Mouse (Mus musculus): ENCODE measurements around the gene Mettl8.

The Mettl8 gene

DNA sequence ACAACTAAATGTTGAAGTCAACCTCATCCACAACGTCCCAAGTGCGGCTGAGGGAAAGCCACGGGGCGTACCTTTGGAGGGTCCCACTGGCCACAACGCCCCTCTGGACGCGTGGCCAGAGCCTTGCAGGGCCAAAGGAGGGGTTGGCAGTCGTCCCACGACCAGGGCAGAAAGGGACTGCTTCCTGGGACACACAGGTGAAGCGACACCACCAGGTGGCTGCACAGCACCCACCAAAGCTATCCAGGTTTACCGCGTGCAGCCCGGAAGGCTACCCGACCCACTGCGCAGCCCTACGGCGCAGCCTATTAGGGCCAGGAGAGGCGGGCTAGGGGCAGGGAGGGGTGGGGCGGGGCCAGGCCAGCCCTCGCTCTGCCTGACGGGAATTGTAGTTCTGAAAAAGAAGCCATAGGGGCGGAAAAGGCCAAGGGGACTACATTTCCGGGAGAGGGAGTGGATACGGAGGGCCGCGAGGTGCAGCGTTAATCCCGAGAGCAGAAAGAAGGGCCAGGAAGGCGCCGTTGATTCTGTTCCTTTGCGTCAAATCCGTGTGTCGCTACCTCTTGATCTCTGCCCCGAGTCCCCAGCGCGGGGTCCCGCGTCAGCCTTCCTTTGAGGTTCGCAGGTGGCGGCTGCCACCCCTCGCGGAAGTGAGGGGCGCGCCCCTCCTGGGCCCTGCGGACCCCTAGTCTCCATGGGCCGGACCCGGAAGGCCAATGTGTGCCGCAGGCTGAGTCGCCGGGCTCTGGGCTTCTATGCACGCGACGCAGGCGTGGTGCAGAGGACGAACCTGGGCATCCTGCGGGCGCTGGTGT, at the start of gene Mettl8, which contains the start of gene Dcaf17:
Mettl8 (minus strand) TSS at position 284 of the 815 bp plus-strand sequence.
Dcaf17 (plus strand) TSS at position 29 of the 815 bp plus-strand sequence.
- peak; percentile 98 for DNase-seq

- no peak for DNase-seq
These were observed 49.3 kb upstream of the Mettl8 start for GRCm38 (mm10) chr2:71104696-71105095.

DNA sequence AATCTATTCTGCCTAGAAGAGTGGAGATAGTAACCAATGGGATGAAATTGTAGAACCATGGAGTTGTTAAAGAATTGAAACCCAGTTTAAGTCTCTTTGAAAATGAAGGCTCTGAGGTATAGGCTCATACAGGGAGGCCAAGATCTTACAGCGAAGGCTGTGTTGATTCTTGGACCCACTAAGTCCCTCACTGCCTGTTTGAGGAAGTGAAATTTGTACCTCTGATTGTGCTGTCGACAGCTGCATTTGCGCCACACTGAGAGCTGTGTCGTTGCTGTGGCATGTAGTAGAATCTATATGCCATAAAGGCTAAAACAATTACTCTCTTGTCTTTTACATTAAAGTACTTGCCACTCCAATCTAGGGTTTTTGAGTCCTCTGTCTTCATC, 47.9 kb upstream of the Mettl8 start:
- no peak for DNase-seq

DNA sequence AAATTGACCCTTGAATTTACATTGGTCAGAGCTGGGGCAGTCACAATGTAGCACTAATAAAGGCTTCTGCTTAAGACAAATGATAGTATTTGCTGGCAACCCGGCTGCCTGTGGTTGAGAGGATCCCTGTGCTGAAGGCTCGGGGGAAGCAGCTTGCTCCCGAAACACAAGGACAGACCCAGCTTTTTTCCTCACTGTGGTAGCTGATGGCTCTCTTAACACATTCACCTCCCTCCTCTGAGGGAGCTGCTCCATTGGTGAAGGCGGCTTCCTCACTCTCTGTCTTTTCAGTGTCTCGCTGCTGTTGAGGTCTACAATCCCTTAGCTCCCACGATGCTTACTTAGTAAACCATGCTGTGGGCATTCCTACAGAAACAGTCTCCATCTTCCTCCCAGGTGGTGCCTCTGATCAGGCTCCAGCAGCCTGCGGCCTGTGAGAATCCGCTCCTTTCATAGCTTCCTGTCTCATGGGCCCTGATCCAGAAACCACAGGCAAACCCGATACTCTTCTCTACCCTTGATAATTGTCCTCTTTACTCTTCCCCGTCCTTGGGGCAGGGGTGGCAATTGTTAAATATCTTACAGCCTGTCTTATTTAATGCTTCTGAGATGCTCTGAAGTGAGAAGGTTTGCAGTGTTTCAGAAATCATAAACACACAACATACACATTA, 47.4 kb upstream of the Mettl8 start:
- DNase-seq = peak; percentile 30

GRCm38 (mm10) chr2:71096170-71096569, 40.8 kb upstream of the Mettl8 start:
- no peak for DNase-seq

DNA sequence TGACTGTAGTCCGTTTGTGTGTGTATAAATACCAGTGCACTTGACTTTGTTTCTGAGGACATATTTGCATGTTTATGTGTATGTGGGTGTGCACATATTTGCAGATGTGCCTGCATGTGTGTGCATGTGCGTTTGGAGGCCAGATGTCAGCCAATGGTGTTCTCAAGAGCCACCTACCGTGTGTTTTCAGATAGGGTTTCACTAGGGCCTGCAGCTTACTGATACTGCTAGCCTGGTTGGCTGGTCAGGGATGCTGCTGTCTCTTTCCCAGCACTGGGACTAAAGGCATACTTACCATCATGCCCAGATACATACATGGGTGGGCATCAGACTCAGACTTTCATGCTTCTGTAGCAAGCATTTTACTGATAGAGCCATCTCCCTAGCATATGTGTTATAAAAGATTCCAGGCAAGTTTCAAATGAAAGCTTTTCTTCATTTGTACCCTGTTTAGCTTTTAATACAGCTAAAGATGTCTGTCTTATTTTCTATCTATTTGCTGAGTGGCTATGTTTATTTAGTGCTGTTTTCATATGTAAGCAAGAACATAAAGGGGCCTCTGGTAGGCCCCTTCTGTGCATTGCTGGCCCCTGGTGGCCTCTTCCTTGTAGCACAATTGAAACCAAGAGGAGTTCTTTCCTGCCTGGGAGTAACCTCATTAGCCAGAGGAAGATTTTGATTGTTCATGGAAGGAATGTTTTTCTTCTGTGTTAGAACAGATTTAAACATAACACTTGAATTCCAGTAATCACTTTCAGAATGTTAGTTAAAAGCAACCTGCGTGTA, 35.5 kb upstream of the Mettl8 start:
- DNase-seq = peak; percentile 70

GRCm38 (mm10) chr2:71089766-71090165, 34.4 kb upstream of the Mettl8 start:
- no peak for DNase-seq

DNA sequence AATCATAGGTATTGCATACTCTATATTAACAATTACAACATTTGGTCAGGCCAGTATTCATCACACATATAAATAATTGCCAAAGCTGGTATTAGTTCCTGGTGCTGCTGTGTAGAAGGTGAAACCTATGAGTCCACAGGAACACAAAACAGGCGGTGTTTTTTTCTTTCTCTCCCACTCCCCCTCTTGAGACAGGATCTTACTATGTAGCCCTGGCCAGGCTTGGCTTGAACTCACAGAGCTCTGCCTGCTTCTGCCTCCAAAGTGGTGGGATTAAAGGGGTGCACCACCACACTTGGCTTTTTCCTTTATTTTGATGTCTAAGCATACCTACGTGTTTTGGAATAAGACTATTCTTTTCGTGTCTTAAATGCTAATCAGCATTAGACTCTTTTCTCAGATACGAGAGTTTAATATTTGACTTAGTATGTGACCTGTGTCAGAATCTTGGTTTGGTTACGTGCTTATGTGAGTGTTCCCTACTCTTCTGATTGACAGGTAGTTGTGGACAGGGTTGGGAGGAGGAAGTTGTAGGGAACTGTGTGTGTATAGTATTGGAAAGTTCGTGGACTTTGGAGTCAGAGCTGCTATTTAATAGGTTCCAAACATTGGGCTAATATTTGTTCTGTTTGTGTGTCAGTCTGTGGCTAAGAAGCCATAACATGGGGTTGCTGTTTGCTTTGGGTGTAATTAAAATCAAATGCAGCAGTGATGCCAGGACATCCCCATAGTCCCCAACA, 28.2 kb upstream of the Mettl8 start:
- DNase-seq = no peak

GRCm38 (mm10) chr2:71082416-71082815, 27.0 kb upstream of the Mettl8 start:
- DNase-seq = no peak

DNA sequence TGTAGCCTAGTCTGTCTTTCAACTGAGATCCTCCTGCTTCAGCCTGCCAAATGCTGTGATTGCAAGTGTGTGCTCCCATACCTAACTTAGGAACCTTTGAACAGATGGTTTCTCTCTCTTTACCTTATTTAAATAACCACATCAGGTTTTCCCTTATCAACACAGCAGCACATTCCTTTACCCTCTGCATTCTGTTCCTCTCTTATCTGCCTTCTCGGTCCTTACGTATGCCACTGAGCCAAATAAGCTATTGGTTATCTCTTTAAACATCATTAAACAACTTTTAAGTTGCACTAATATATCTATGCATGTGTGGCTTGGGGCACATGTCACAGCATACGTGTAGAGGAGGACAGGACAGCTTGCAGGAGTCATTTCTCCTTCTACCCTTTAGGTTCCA, 18.4 kb upstream of the Mettl8 start:
- DNase-seq = no peak

DNA sequence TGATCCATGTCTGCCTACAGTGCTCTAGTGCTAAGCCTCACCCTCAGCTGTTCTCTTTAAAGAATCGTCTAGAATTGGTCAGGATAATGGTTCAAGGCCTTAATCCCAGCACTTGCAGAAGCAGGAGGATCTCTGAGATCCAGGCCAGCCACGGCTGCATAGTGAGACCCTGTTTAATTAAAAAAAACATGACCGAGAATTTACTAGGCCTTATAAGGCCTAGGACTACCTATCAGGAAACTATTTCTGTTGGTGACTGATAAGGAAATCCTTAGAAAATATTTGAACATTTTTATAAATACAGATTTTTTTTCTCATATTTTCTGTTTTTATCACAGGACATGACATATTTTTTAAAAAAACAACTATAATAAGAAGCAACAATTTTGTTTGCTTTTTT, 17.9 kb upstream of the Mettl8 start:
- no peak for DNase-seq

DNA sequence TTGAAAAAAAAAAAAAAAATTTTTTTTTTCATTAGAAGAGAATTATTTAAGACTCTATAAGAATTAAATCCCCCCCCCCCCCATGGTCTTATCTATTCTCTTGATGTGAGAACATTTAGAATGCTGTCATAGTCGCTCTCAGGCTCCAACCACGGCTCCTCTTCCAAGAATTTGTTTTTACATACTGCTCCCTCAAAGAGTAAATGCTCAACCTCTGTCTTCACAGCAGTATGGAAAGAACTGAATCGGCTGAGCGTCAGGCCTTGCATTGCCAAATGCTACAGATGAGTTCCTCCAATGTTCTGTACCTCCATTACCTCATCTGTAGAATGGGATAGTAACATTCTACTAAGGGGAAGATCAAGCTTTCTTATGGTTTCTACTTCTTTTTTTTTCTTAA, 16.2 kb upstream of the Mettl8 start:
- DNase-seq = no peak

DNA sequence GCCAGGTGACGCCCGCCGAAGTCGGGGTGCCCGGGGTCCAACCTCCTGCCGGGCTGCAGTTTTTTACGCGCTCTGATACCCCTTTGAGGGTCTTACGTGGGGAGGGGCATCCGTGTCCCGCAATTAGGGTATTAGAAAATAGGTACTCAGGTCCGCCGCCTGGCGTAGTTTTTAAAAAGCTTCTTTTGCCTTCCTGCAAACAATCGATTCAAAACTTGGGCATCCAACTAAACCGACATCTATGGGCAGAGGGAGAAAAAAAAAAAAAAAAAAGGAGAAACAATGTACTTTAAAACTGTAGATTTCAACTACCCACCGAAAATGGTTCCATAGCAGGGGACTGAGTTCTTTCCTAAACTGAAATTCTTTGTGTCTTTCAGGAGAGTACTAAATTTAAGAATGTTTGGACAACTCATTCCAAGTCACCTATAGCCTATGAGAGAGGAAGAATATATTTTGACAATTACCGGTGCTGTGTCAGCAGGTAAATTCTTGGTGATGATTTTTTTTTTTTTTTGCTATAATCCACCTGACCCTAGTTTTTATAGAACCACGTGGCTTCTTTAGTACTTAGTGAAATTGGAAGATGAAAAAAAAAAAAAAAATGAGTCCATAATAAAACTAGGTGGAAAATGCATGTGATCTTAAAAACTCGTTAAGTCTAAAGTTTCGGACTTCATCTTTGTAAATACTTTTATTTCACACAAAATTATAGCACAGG, 892 bp upstream of the Mettl8 start:
- no peak for DNase-seq

GRCm38 (mm10) chr2:71054716-71055115, 667 bp downstream of the Mettl8 start:
- peak; percentile 41 for DNase-seq

DNA sequence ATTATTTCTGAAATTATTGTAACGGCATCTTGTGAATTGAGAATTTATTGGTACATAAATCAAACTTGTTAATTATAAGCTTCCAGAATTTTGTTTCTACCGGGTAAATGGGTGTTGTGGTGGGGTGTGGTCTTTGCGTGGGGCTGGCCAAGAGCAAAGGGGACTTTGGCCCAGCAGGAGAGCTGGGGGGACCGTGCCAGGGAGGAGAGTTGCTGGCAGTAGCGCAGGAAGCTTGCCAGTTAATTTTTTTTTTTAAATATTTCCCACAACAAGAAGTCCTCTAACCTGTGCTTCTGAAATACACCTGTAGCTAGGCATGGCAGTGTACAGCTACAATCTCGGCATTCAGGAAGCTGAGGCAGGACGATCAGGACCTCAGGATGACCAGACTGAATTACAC, 4.9 kb downstream of the Mettl8 start:
- DNase-seq = no peak

- DNase-seq = peak; percentile 37
These were observed 6.5 kb downstream of the Mettl8 start for GRCm38 (mm10) chr2:71048896-71049295.

GRCm38 (mm10) chr2:71046751-71047320, 8.5 kb downstream of the Mettl8 start:
- peak; percentile 64 for DNase-seq

DNA sequence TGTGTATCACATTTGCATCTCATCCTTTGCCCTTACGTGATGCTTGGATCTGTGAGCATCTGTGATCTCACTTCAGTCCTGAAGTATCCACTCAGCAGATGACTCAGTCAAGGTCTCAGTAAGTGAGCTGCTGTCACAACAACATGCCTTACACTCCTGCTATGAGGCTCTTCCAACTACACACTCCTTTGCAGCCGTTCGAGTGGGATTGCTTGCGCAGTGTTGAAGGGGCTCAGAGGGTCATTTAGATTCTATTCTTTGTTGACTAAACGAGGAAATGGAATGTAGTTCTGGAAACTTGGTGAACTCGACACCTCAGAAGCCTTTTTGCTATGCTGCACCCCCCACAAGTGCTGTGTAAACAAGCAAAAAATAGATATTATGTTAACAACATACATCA, 9.2 kb downstream of the Mettl8 start:
- DNase-seq = peak; percentile 29

DNA sequence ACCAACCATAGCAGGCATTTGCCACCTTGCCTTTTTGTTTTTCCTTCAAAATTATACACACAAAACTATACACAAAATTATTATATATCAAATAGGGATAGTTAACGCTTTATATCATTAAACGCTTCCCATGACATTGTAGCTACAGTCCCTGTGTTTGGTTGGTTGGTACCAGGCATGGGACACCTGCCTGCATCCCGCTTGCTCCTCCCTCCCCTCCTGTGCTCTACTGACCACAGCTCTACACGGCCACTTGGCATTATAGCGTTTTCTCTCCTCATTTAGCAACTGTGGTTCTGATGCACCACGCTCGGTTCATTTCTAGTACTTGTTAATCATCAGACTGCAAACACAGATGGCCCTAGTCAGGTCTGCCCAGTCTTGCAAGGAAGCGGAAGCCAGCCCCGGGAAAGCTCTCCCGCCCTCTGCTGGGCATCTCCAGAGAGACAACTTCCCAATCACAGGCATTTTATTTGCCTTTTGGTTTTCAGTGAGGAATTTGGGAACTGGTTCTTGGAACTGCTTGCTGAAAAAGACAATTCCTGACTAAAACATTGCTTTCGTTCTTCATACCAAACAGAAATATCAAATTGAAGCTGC, 15.8 kb downstream of the Mettl8 start:
- peak; percentile 72 for DNase-seq

- no peak for DNase-seq
These were observed 17.9 kb downstream of the Mettl8 start for GRCm38 (mm10) chr2:71037447-71037846.

- DNase-seq = no peak
These were observed 21.4 kb downstream of the Mettl8 start for GRCm38 (mm10) chr2:71033987-71034386.
